Mouse (Mus musculus): ENCODE data around the gene Mif4gd. TPM values are rescaled to one million over a fixed set of nuclear protein-coding genes. Genes with fewer than 3 reads are reported as not detected.

Mif4gd gene
- polyA plus RNA-seq, 2 experiments: 23.1 to 34.2 TPM

- no peaks in the 10 kb centered on the region for H3K27me3 ChIP-seq (ENCODE audit: control insufficient read depth, insufficient read depth, low read length)
- H3K4me2 ChIP-seq (replicated peaks; ENCODE audit: low read depth, low read length, severe bottlenecking): no peak overlapping the region
- 98% methylated on average over 15 of the region's 15 CpGs for WGBS
- ATAC-seq (ENCODE audit: low FRiP score, low read depth): no peak
- no peaks in the 10 kb centered on the region for H3K9me3 ChIP-seq (ENCODE audit: control insufficient read depth, low read length)
- peaks cover 14% of the 10 kb centered on the region for H3K4me1 ChIP-seq (ENCODE audit: control insufficient read depth, insufficient read depth, low read length)
- H3K4me3 ChIP-seq (replicated peaks; ENCODE audit: low read length): no peak overlapping the region
- no peak overlapping the region for H3K9ac ChIP-seq (ENCODE audit: low read depth, low read length, severe bottlenecking)
- DNase-seq (ENCODE audit: low spot score): no peak
- no peak for TF ChIP-seq POLR2A (IDR thresholded peaks at IDR 0.05; ENCODE audit: borderline replicate concordance, extremely low read depth, insufficient read depth, insufficient read length)
- peaks cover 33% of the 10 kb centered on the region for H3K36me3 ChIP-seq (ENCODE audit: control insufficient read depth, insufficient read depth, low read length)
- no peak overlapping the region for H3K27ac ChIP-seq (replicated peaks; ENCODE audit: low read depth, low read length)
Observed at GRCm38 (mm10) chr11:115600743-115601142, 12.0 kb downstream of the Mif4gd start.

GRCm38 (mm10) chr11:115599722-115600121 is 13.0 kb downstream of the Mif4gd start:
- peaks cover 39% of the 10 kb centered on the region for H3K36me3 ChIP-seq (ENCODE audit: control insufficient read depth, insufficient read depth, low read length)
- peaks cover 8% of the 10 kb centered on the region for H3K4me1 ChIP-seq (ENCODE audit: control insufficient read depth, insufficient read depth, low read length)
- H3K4me2 ChIP-seq (replicated peaks; ENCODE audit: low read depth, low read length, severe bottlenecking): no peak overlapping the region
- TF ChIP-seq POLR2A (IDR thresholded peaks at IDR 0.05; ENCODE audit: borderline replicate concordance, extremely low read depth, insufficient read depth, insufficient read length): no peak
- no peak overlapping the region for H3K9ac ChIP-seq (ENCODE audit: low read depth, low read length, severe bottlenecking)
- WGBS: 93% methylated on average over 7 of the region's 7 CpGs
- H3K27me3 ChIP-seq (ENCODE audit: control insufficient read depth, insufficient read depth, low read length): no peaks in the 10 kb centered on the region
- DNase-seq (ENCODE audit: low spot score) (no peak), ATAC-seq (ENCODE audit: low FRiP score, low read depth) (no peak)
- H3K4me3 ChIP-seq (replicated peaks; ENCODE audit: low read length): no peak overlapping the region
- no peaks in the 10 kb centered on the region for H3K9me3 ChIP-seq (ENCODE audit: control insufficient read depth, low read length)
- no peak overlapping the region for H3K27ac ChIP-seq (replicated peaks; ENCODE audit: low read depth, low read length)

GRCm38 (mm10) chr11:115598309-115598708 is 14.5 kb downstream of the Mif4gd start:
- ATAC-seq (ENCODE audit: low FRiP score, low read depth) (no peak), DNase-seq (ENCODE audit: low spot score) (no peak)
- H3K9me3 ChIP-seq (ENCODE audit: control insufficient read depth, low read length): no peaks in the 10 kb centered on the region
- H3K27me3 ChIP-seq (ENCODE audit: control insufficient read depth, insufficient read depth, low read length): no peaks in the 10 kb centered on the region
- no peak for TF ChIP-seq POLR2A (IDR thresholded peaks at IDR 0.05; ENCODE audit: borderline replicate concordance, extremely low read depth, insufficient read depth, insufficient read length)
- no peak overlapping the region for H3K27ac ChIP-seq (replicated peaks; ENCODE audit: low read depth, low read length)
- peaks cover 6% of the 10 kb centered on the region; the same call in 1 of the 2 replicates for H3K4me1 ChIP-seq (ENCODE audit: control insufficient read depth, insufficient read depth, low read length)
- no peak overlapping the region for H3K9ac ChIP-seq (ENCODE audit: low read depth, low read length, severe bottlenecking)
- no peak overlapping the region for H3K4me3 ChIP-seq (replicated peaks; ENCODE audit: low read length)
- H3K36me3 ChIP-seq (ENCODE audit: control insufficient read depth, insufficient read depth, low read length): peaks cover 52% of the 10 kb centered on the region
- 91% methylated on average over 4 of the region's 4 CpGs for WGBS
- no peak overlapping the region for H3K4me2 ChIP-seq (replicated peaks; ENCODE audit: low read depth, low read length, severe bottlenecking)

- no peaks in the 10 kb centered on the region for H3K27me3 ChIP-seq (ENCODE audit: control insufficient read depth, insufficient read depth, low read length)
- 96% methylated on average over 3 of the region's 3 CpGs for WGBS
- ATAC-seq (ENCODE audit: low FRiP score, low read depth) (no peak), DNase-seq (ENCODE audit: low spot score) (no peak)
- no peak overlapping the region for H3K4me2 ChIP-seq (replicated peaks; ENCODE audit: low read depth, low read length, severe bottlenecking)
- H3K27ac ChIP-seq (replicated peaks; ENCODE audit: low read depth, low read length): no peak overlapping the region
- H3K36me3 ChIP-seq (ENCODE audit: control insufficient read depth, insufficient read depth, low read length): peaks cover 73% of the 10 kb centered on the region
- H3K9ac ChIP-seq (ENCODE audit: low read depth, low read length, severe bottlenecking): no peak overlapping the region
- no peak for TF ChIP-seq POLR2A (IDR thresholded peaks at IDR 0.05; ENCODE audit: borderline replicate concordance, extremely low read depth, insufficient read depth, insufficient read length)
- H3K4me3 ChIP-seq (replicated peaks; ENCODE audit: low read length): no peak overlapping the region
- no peaks in the 10 kb centered on the region for H3K9me3 ChIP-seq (ENCODE audit: control insufficient read depth, low read length)
- H3K4me1 ChIP-seq (ENCODE audit: control insufficient read depth, insufficient read depth, low read length): no peaks in the 10 kb centered on the region
Observed at GRCm38 (mm10) chr11:115595209-115595608, 17.6 kb downstream of the Mif4gd start.

GRCm38 (mm10) chr11:115590526-115591075 is 22.2 kb downstream of the Mif4gd start:
- H3K36me3 ChIP-seq (ENCODE audit: control insufficient read depth, insufficient read depth, low read length): peaks cover 89% of the 10 kb centered on the region
- H3K4me3 ChIP-seq (replicated peaks; ENCODE audit: low read length): no peak overlapping the region
- H3K4me1 ChIP-seq (ENCODE audit: control insufficient read depth, insufficient read depth, low read length): no peaks in the 10 kb centered on the region
- no peaks in the 10 kb centered on the region for H3K27me3 ChIP-seq (ENCODE audit: control insufficient read depth, insufficient read depth, low read length)
- ATAC-seq (ENCODE audit: low FRiP score, low read depth) (no peak), DNase-seq (ENCODE audit: low spot score) (no peak)
- no peak overlapping the region for H3K9ac ChIP-seq (ENCODE audit: low read depth, low read length, severe bottlenecking)
- no peaks in the 10 kb centered on the region for H3K9me3 ChIP-seq (ENCODE audit: control insufficient read depth, low read length)
- no peak overlapping the region for H3K4me2 ChIP-seq (replicated peaks; ENCODE audit: low read depth, low read length, severe bottlenecking)
- no peak overlapping the region for H3K27ac ChIP-seq (replicated peaks; ENCODE audit: low read depth, low read length)
- TF ChIP-seq POLR2A (IDR thresholded peaks at IDR 0.05; ENCODE audit: borderline replicate concordance, extremely low read depth, insufficient read depth, insufficient read length): no peak
- WGBS: 78% methylated on average over 2 of the region's 2 CpGs

DNA sequence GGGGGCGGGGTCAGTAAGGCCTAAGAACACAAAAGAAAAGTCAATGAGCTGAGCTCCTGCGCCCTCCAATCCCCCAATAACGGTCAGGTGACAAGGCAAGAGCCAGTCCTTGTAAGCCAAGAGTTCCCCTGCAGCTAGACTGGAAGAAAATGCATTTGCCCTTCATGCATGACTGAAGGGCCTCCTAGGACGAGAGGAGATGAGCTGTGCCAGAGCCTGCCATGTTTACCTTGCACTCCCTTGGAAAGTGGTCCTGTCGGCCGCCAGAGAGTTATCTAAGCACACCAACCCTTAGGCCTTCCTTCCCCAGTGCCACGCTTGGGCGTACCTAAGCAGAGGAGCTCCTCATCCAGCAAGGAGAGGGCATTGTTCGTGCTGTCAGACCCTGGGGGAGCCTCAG is 24.8 kb downstream of the Mif4gd start:
- ATAC-seq (ENCODE audit: low FRiP score, low read depth) (no peak), DNase-seq (ENCODE audit: low spot score) (no peak)
- WGBS: 93% methylated on average over 9 of the region's 9 CpGs
- no peak overlapping the region for H3K27ac ChIP-seq (replicated peaks; ENCODE audit: low read depth, low read length)
- no peak overlapping the region for H3K4me3 ChIP-seq (replicated peaks; ENCODE audit: low read length)
- TF ChIP-seq POLR2A (IDR thresholded peaks at IDR 0.05; ENCODE audit: borderline replicate concordance, extremely low read depth, insufficient read depth, insufficient read length): no peak
- peaks cover 91% of the 10 kb centered on the region for H3K36me3 ChIP-seq (ENCODE audit: control insufficient read depth, insufficient read depth, low read length)
- no peak overlapping the region for H3K4me2 ChIP-seq (replicated peaks; ENCODE audit: low read depth, low read length, severe bottlenecking)
- H3K27me3 ChIP-seq (ENCODE audit: control insufficient read depth, insufficient read depth, low read length): no peaks in the 10 kb centered on the region
- no peak overlapping the region for H3K9ac ChIP-seq (ENCODE audit: low read depth, low read length, severe bottlenecking)
- no peaks in the 10 kb centered on the region for H3K4me1 ChIP-seq (ENCODE audit: control insufficient read depth, insufficient read depth, low read length)
- H3K9me3 ChIP-seq (ENCODE audit: control insufficient read depth, low read length): no peaks in the 10 kb centered on the region

All from limb, embryonic 14.5 days (tissue).